Mouse (Mus musculus) embryonic facial prominence, embryonic 15.5 days (tissue): ENCODE data around the gene Mre11a. TPM values are rescaled to one million over a fixed set of nuclear protein-coding genes. Genes with fewer than 3 reads are reported as not detected.

Experiments used
- ATAC-seq: fragments of 200-750 bp; cut with Nextera tagmentation; 2 replicates; pipeline ENCODE4 v1.8.0; 2017; ENCODE audit warnings: low read depth, moderate TSS enrichment; ENCODE audit not compliant: insufficient number of reproducible peaks, low FRiP score, low TSS enrichment
- H3K27ac ChIP-seq: fragments of 300-500 bp; sonication (generic); replicated peaks from 2 replicates; pipeline ENCODE4 v1.5.1; 2015; ENCODE audit warnings: mild to moderate bottlenecking, inconsistent platforms
- H3K27me3 ChIP-seq: fragments of 300-500 bp; sonication (generic); 2 replicates; pipeline ENCODE4 v1.6.1; 2015; ENCODE audit warnings: inconsistent platforms
- H3K36me3 ChIP-seq: fragments of 300-500 bp; sonication (generic); 2 replicates; pipeline ENCODE4 v1.6.1; 2015; ENCODE audit warnings: mild to moderate bottlenecking, inconsistent platforms
- H3K4me1 ChIP-seq: fragments of 300-500 bp; sonication (generic); 2 replicates; pipeline ENCODE4 v1.6.1; 2015; ENCODE audit warnings: inconsistent platforms
- H3K4me2 ChIP-seq: fragments of 300-500 bp; sonication (generic); replicated peaks from 2 replicates; pipeline ENCODE4 v1.6.1; 2015; ENCODE audit warnings: mild to moderate bottlenecking, inconsistent platforms
- H3K4me3 ChIP-seq: fragments of 300-500 bp; sonication (generic); replicated peaks from 2 replicates; pipeline ENCODE4 v1.5.1; 2015; ENCODE audit warnings: mild to moderate bottlenecking, inconsistent platforms
- H3K9ac ChIP-seq: fragments of 300-500 bp; sonication (generic); 2 replicates; pipeline ENCODE4 v1.6.1; 2015; ENCODE audit warnings: inconsistent platforms
- H3K9me3 ChIP-seq: fragments of 300-500 bp; sonication (generic); replicated peaks from 2 replicates; pipeline ENCODE4 v1.6.1; 2016; ENCODE audit warnings: inconsistent platforms
- WGBS: fragments of 180-500 bp; shearing (Covaris S2); methylation state at CpG from one replicate; pipeline ENCODE4 v1.1.7; 2015; 5-methylcytosine and 5-hydroxymethylcytosine counted together
- polyA plus RNA-seq: library from polyadenylated mRNA; unstranded; fragments of >200 nt; fragmentation: Nextera tagmentation; extraction: Ambion mirVana; gene quantifications from 2 replicates; pipeline ENCODE4 v1.2.1, GENCODE M21; 2015

Mre11a gene
- polyA plus RNA-seq, 1 experiment from 2014 or later, result 22.4 TPM

GRCm38 (mm10) chr9:14827875-14828274 is 43.4 kb downstream of the Mre11a start:
- 80% methylated on average over 2 of the region's 2 CpGs for WGBS
- Histone ChIP-seq H3K27me3 (no peaks in the 10 kb centered on the region), H3K27ac (no peak overlapping the region), H3K4me3 (no peak overlapping the region), H3K9ac (no peak overlapping the region), H3K36me3 (peaks cover 38% of the 10 kb centered on the region), H3K4me2 (no peak overlapping the region), H3K9me3 (no peaks in the 10 kb centered on the region), H3K4me1 (no peaks in the 10 kb centered on the region)
- no peak for ATAC-seq

GRCm38 (mm10) chr9:14832046-14832445 is 47.6 kb downstream of the Mre11a start:
- H3K9ac ChIP-seq, result no peak overlapping the region
- no peak overlapping the region for H3K4me3 ChIP-seq
- ATAC-seq, result no peak
- no peak overlapping the region for H3K27ac ChIP-seq
- peaks cover 45% of the 10 kb centered on the region for H3K36me3 ChIP-seq
- no peak overlapping the region for H3K4me2 ChIP-seq
- H3K4me1 ChIP-seq, result no peaks in the 10 kb centered on the region
- H3K27me3 ChIP-seq, result no peaks in the 10 kb centered on the region
- H3K9me3 ChIP-seq, result no peaks in the 10 kb centered on the region
- 83% methylated on average over 5 of the region's 5 CpGs for WGBS

- Histone ChIP-seq H3K9ac (no peak overlapping the region), H3K4me2 (no peak overlapping the region), H3K27ac (no peak overlapping the region), H3K36me3 (peaks cover 35% of the 10 kb centered on the region), H3K9me3 (no peaks in the 10 kb centered on the region), H3K4me1 (no peaks in the 10 kb centered on the region), H3K27me3 (no peaks in the 10 kb centered on the region), H3K4me3 (no peak overlapping the region)
- WGBS, result 91% methylated on average over 6 of the region's 6 CpGs
- no peak for ATAC-seq
Observed at GRCm38 (mm10) chr9:14835335-14836075, 51.1 kb downstream of the Mre11a start.

GRCm38 (mm10) chr9:14839527-14839926 is 55.1 kb downstream of the Mre11a start:
- Histone ChIP-seq H3K27ac (no peak overlapping the region), H3K9ac (no peak overlapping the region), H3K4me3 (no peak overlapping the region), H3K36me3 (peaks cover 19% of the 10 kb centered on the region), H3K4me2 (no peak overlapping the region), H3K9me3 (no peaks in the 10 kb centered on the region), H3K4me1 (peaks cover 6% of the 10 kb centered on the region; the same call in 1 of the 2 replicates), H3K27me3 (no peaks in the 10 kb centered on the region)
- ATAC-seq, result 0 out of 2 replicates have a peak, but pooled peaks have one; percentile 45
- 55% methylated on average over 7 of the region's 7 CpGs for WGBS

GRCm38 (mm10) chr9:14839970-14840369 is 55.5 kb downstream of the Mre11a start:
- Histone ChIP-seq H3K9me3 (no peaks in the 10 kb centered on the region), H3K27me3 (no peaks in the 10 kb centered on the region), H3K27ac (no peak overlapping the region), H3K9ac (no peak overlapping the region), H3K4me1 (peaks cover 6% of the 10 kb centered on the region; the same call in 1 of the 2 replicates), H3K4me2 (no peak overlapping the region), H3K36me3 (peaks cover 15% of the 10 kb centered on the region), H3K4me3 (no peak overlapping the region)
- WGBS, result 75% methylated on average over 5 of the region's 5 CpGs
- no peak for ATAC-seq

- WGBS, result 64% methylated on average over 10 of the region's 10 CpGs
- H3K36me3 ChIP-seq, result no peaks in the 10 kb centered on the region
- H3K4me2 ChIP-seq, result no peak overlapping the region
- H3K27ac ChIP-seq, result 0 out of 2 replicates have a peak overlapping the region, but pooled peaks have one; percentile 4
- H3K4me1 ChIP-seq, result peaks cover 6% of the 10 kb centered on the region; the same call in 1 of the 2 replicates
- no peak overlapping the region for H3K4me3 ChIP-seq
- no peaks in the 10 kb centered on the region for H3K9me3 ChIP-seq
- H3K9ac ChIP-seq, result no peak overlapping the region
- H3K27me3 ChIP-seq, result no peaks in the 10 kb centered on the region
- peak; percentile 82 for ATAC-seq
Observed at GRCm38 (mm10) chr9:14841878-14842761, 57.7 kb downstream of the Mre11a start.

GRCm38 (mm10) chr9:14843311-14843857 is 58.9 kb downstream of the Mre11a start:
- H3K4me3 ChIP-seq, result no peak overlapping the region
- no peaks in the 10 kb centered on the region for H3K27me3 ChIP-seq
- H3K9ac ChIP-seq, result no peak overlapping the region
- H3K36me3 ChIP-seq, result no peaks in the 10 kb centered on the region
- H3K9me3 ChIP-seq, result no peaks in the 10 kb centered on the region
- 91% methylated on average over 6 of the region's 6 CpGs for WGBS
- peaks cover 6% of the 10 kb centered on the region; the same call in 1 of the 2 replicates for H3K4me1 ChIP-seq
- no peak for ATAC-seq
- H3K27ac ChIP-seq, result no peak overlapping the region
- no peak overlapping the region for H3K4me2 ChIP-seq

- H3K27ac ChIP-seq, result no peak overlapping the region
- WGBS, result 93% methylated on average over 3 of the region's 3 CpGs
- no peak overlapping the region for H3K9ac ChIP-seq
- no peaks in the 10 kb centered on the region for H3K36me3 ChIP-seq
- ATAC-seq, result no peak
- H3K27me3 ChIP-seq, result no peaks in the 10 kb centered on the region
- no peak overlapping the region for H3K4me3 ChIP-seq
- no peak overlapping the region for H3K4me2 ChIP-seq
- H3K9me3 ChIP-seq, result no peaks in the 10 kb centered on the region
- peaks cover 6% of the 10 kb centered on the region; the same call in 1 of the 2 replicates for H3K4me1 ChIP-seq
Observed at GRCm38 (mm10) chr9:14843901-14844300, 59.4 kb downstream of the Mre11a start.

- H3K36me3 ChIP-seq, result no peaks in the 10 kb centered on the region
- no peak overlapping the region for H3K27ac ChIP-seq
- WGBS, result 47% methylated on average over 5 of the region's 5 CpGs
- no peak overlapping the region for H3K9ac ChIP-seq
- no peak overlapping the region for H3K4me3 ChIP-seq
- no peaks in the 10 kb centered on the region for H3K9me3 ChIP-seq
- no peak for ATAC-seq
- peaks cover 6% of the 10 kb centered on the region; the same call in 1 of the 2 replicates for H3K4me1 ChIP-seq
- H3K4me2 ChIP-seq, result no peak overlapping the region
- H3K27me3 ChIP-seq, result no peaks in the 10 kb centered on the region
Observed at GRCm38 (mm10) chr9:14846428-14846827, 62.0 kb downstream of the Mre11a start.

- Histone ChIP-seq H3K27ac (no peak overlapping the region), H3K27me3 (no peaks in the 10 kb centered on the region), H3K9me3 (no peaks in the 10 kb centered on the region), H3K4me2 (no peak overlapping the region), H3K9ac (no peak overlapping the region), H3K36me3 (no peaks in the 10 kb centered on the region), H3K4me1 (no peaks in the 10 kb centered on the region), H3K4me3 (no peak overlapping the region)
- no peak for ATAC-seq
- WGBS, result 61% methylated on average over 1 of the region's 1 CpGs
Observed at GRCm38 (mm10) chr9:14848267-14848935, 63.9 kb downstream of the Mre11a start.

GRCm38 (mm10) chr9:14854585-14854984 is 70.1 kb downstream of the Mre11a start:
- Histone ChIP-seq H3K27me3 (peaks cover 18% of the 10 kb centered on the region), H3K4me3 (no peak overlapping the region), H3K9me3 (no peaks in the 10 kb centered on the region), H3K9ac (no peak overlapping the region), H3K4me2 (no peak overlapping the region), H3K4me1 (no peaks in the 10 kb centered on the region), H3K27ac (no peak overlapping the region), H3K36me3 (no peaks in the 10 kb centered on the region)
- no peak for ATAC-seq
- 56% methylated on average over 4 of the region's 4 CpGs for WGBS
